Mouse (Mus musculus) forebrain, embryonic 15.5 days (tissue): ENCODE measurements around the gene Dcbld2. TPM values are rescaled to one million over a fixed set of nuclear protein-coding genes. Genes with fewer than 3 reads are reported as not detected.
A peak's percentile ranks its signal among the peaks of the same experiment; 100 is the strongest.

Source experiments
- ATAC-seq: fragments of 200-750 bp; cut with Nextera tagmentation; replicated peaks from 2 replicates; pipeline ENCODE4 v1.8.0; 2017; ENCODE audit warnings: mild to moderate bottlenecking, moderate TSS enrichment, moderate library complexity
- H3K27ac ChIP-seq: fragments of 300-500 bp; sonication (generic); replicated peaks from 2 replicates; pipeline ENCODE4 v1.5.1; 2015; ENCODE audit warnings: mild to moderate bottlenecking, inconsistent platforms
- H3K27me3 ChIP-seq: fragments of 300-500 bp; sonication (generic); 2 replicates; pipeline ENCODE4 v1.6.1; 2015; ENCODE audit warnings: inconsistent platforms
- H3K36me3 ChIP-seq: fragments of 300-500 bp; sonication (generic); 2 replicates; pipeline ENCODE4 v1.6.1; 2015; ENCODE audit warnings: mild to moderate bottlenecking, inconsistent platforms
- H3K4me1 ChIP-seq: fragments of 300-500 bp; sonication (generic); 2 replicates; pipeline ENCODE4 v1.6.1; 2015; ENCODE audit warnings: inconsistent platforms
- H3K4me2 ChIP-seq: fragments of 300-500 bp; sonication (generic); replicated peaks from 2 replicates; pipeline ENCODE4 v1.6.1; 2015; ENCODE audit warnings: mild to moderate bottlenecking, inconsistent platforms
- H3K4me3 ChIP-seq: fragments of 300-500 bp; sonication (generic); 2 replicates; pipeline ENCODE4 v1.5.1; 2015; ENCODE audit warnings: mild to moderate bottlenecking, inconsistent platforms
- H3K9ac ChIP-seq: fragments of 300-500 bp; sonication (generic); replicated peaks from 2 replicates; pipeline ENCODE4 v1.6.1; 2015; ENCODE audit warnings: mild to moderate bottlenecking, inconsistent platforms
- H3K9me3 ChIP-seq: fragments of 300-500 bp; sonication (generic); 2 replicates; pipeline ENCODE4 v1.6.1; 2016; ENCODE audit warnings: inconsistent platforms
- WGBS: fragments of 180-500 bp; shearing (Covaris S2); methylation state at CpG from one replicate; pipeline ENCODE4 v1.1.7; 2015; ENCODE audit warnings: mixed read lengths; 5-methylcytosine and 5-hydroxymethylcytosine counted together
- polyA plus RNA-seq: library from polyadenylated mRNA; unstranded; fragments of >200 nt; fragmentation: Nextera tagmentation; extraction: Ambion mirVana; gene quantifications from 2 replicates; pipeline ENCODE4 v1.2.1, GENCODE M21; 2015

Gene Dcbld2
- 5.0 and 6.2 TPM in 2 replicates for polyA plus RNA-seq

GRCm38 (mm10) chr16:58408062-58408486 is at the start of gene Dcbld2:
Dcbld2 (plus strand) TSS chr16:58408443.
- Histone ChIP-seq H3K9ac (peak within 1 kb of the TSS; percentile 75), H3K36me3 (no peaks in the 10 kb centered on the region), H3K9me3 (no peaks in the 10 kb centered on the region), H3K4me2 (peak within 1 kb of the TSS; percentile 53), H3K27me3 (no peaks in the 10 kb centered on the region), H3K4me3 (peak within 1 kb of the TSS; percentile 59), H3K4me1 (peaks cover 13% of the 10 kb centered on the region), H3K27ac (peak within 1 kb of the TSS; percentile 85)
- peak; percentile 100 for ATAC-seq
- under 1% methylated on average over 32 of the region's 32 CpGs for WGBS

- Histone ChIP-seq H3K27me3 (no peaks in the 10 kb centered on the region), H3K27ac (no peak overlapping the region), H3K9me3 (no peaks in the 10 kb centered on the region), H3K4me3 (no peak overlapping the region), H3K4me1 (no peaks in the 10 kb centered on the region), H3K9ac (no peak overlapping the region), H3K36me3 (no peaks in the 10 kb centered on the region), H3K4me2 (no peak overlapping the region)
- WGBS: 42% methylated on average over 1 of the region's 1 CpGs
- ATAC-seq: no peak
These were observed 31.1 kb upstream of the Dcbld2 start for GRCm38 (mm10) chr16:58377170-58377569.

- Histone ChIP-seq H3K27ac (no peak overlapping the region), H3K4me1 (no peaks in the 10 kb centered on the region), H3K9me3 (no peaks in the 10 kb centered on the region), H3K4me2 (no peak overlapping the region), H3K4me3 (no peak overlapping the region), H3K27me3 (no peaks in the 10 kb centered on the region), H3K36me3 (no peaks in the 10 kb centered on the region), H3K9ac (no peak overlapping the region)
- 71% methylated on average over 13 of the region's 13 CpGs for WGBS
- no peak for ATAC-seq
These were observed 30.3 kb upstream of the Dcbld2 start for GRCm38 (mm10) chr16:58377756-58378503.

GRCm38 (mm10) chr16:58386241-58386757 is 21.9 kb upstream of the Dcbld2 start:
- no peak overlapping the region for H3K27ac ChIP-seq
- H3K36me3 ChIP-seq: no peaks in the 10 kb centered on the region
- no peak overlapping the region for H3K4me2 ChIP-seq
- WGBS: 90% methylated on average over 4 of the region's 4 CpGs
- no peaks in the 10 kb centered on the region for H3K27me3 ChIP-seq
- H3K4me1 ChIP-seq: no peaks in the 10 kb centered on the region
- ATAC-seq: no peak
- H3K9ac ChIP-seq: no peak overlapping the region
- no peak overlapping the region for H3K4me3 ChIP-seq
- no peaks in the 10 kb centered on the region for H3K9me3 ChIP-seq

GRCm38 (mm10) chr16:58389143-58389755 is 19.0 kb upstream of the Dcbld2 start:
- Histone ChIP-seq H3K4me3 (no peak overlapping the region), H3K36me3 (no peaks in the 10 kb centered on the region), H3K27ac (no peak overlapping the region), H3K4me2 (no peak overlapping the region), H3K27me3 (no peaks in the 10 kb centered on the region), H3K9me3 (no peaks in the 10 kb centered on the region), H3K4me1 (no peaks in the 10 kb centered on the region), H3K9ac (no peak overlapping the region)
- 21% methylated on average over 7 of the region's 7 CpGs for WGBS
- ATAC-seq: no peak

- Histone ChIP-seq H3K9ac (no peak overlapping the region), H3K27me3 (no peaks in the 10 kb centered on the region), H3K4me3 (no peak overlapping the region), H3K4me1 (no peaks in the 10 kb centered on the region), H3K9me3 (no peaks in the 10 kb centered on the region), H3K27ac (no peak overlapping the region), H3K4me2 (no peak overlapping the region), H3K36me3 (no peaks in the 10 kb centered on the region)
- no peak for ATAC-seq
- 92% methylated on average over 3 of the region's 3 CpGs for WGBS
These were observed 15.2 kb upstream of the Dcbld2 start for GRCm38 (mm10) chr16:58393036-58393435.

GRCm38 (mm10) chr16:58394156-58394555 is 14.1 kb upstream of the Dcbld2 start:
- H3K4me3 ChIP-seq: no peak overlapping the region
- no peaks in the 10 kb centered on the region for H3K27me3 ChIP-seq
- H3K27ac ChIP-seq: no peak overlapping the region
- H3K9me3 ChIP-seq: no peaks in the 10 kb centered on the region
- WGBS: 90% methylated on average over 5 of the region's 5 CpGs
- H3K9ac ChIP-seq: no peak overlapping the region
- H3K4me2 ChIP-seq: no peak overlapping the region
- no peaks in the 10 kb centered on the region for H3K36me3 ChIP-seq
- ATAC-seq: no peak
- no peaks in the 10 kb centered on the region for H3K4me1 ChIP-seq

GRCm38 (mm10) chr16:58398604-58399003 is 9.6 kb upstream of the Dcbld2 start:
- no peak overlapping the region for H3K9ac ChIP-seq
- ATAC-seq: no peak
- WGBS: 87% methylated on average over 3 of the region's 3 CpGs
- H3K4me3 ChIP-seq: no peak overlapping the region
- H3K36me3 ChIP-seq: no peaks in the 10 kb centered on the region
- no peaks in the 10 kb centered on the region for H3K9me3 ChIP-seq
- H3K27me3 ChIP-seq: no peaks in the 10 kb centered on the region
- H3K27ac ChIP-seq: no peak overlapping the region
- no peak overlapping the region for H3K4me2 ChIP-seq
- H3K4me1 ChIP-seq: no peaks in the 10 kb centered on the region

GRCm38 (mm10) chr16:58401079-58401478 is 7.2 kb upstream of the Dcbld2 start:
- H3K36me3 ChIP-seq: no peaks in the 10 kb centered on the region
- no peak overlapping the region for H3K4me3 ChIP-seq
- no peak for ATAC-seq
- H3K27me3 ChIP-seq: no peaks in the 10 kb centered on the region
- H3K4me2 ChIP-seq: no peak overlapping the region
- no peak overlapping the region for H3K27ac ChIP-seq
- H3K9ac ChIP-seq: no peak overlapping the region
- H3K9me3 ChIP-seq: no peaks in the 10 kb centered on the region
- H3K4me1 ChIP-seq: no peaks in the 10 kb centered on the region
- 71% methylated on average over 2 of the region's 2 CpGs for WGBS

GRCm38 (mm10) chr16:58404665-58405064 is 3.6 kb upstream of the Dcbld2 start:
- H3K9me3 ChIP-seq: no peaks in the 10 kb centered on the region
- peaks cover 9% of the 10 kb centered on the region for H3K4me1 ChIP-seq
- no peak overlapping the region for H3K4me3 ChIP-seq
- no peak for ATAC-seq
- WGBS: 51% methylated on average over 7 of the region's 7 CpGs
- no peaks in the 10 kb centered on the region for H3K27me3 ChIP-seq
- no peak overlapping the region for H3K9ac ChIP-seq
- no peak overlapping the region for H3K4me2 ChIP-seq
- no peak overlapping the region for H3K27ac ChIP-seq
- H3K36me3 ChIP-seq: no peaks in the 10 kb centered on the region

- ATAC-seq: no peak
- H3K27me3 ChIP-seq: no peaks in the 10 kb centered on the region
- no peak overlapping the region for H3K4me3 ChIP-seq
- H3K4me1 ChIP-seq: peaks cover 13% of the 10 kb centered on the region
- H3K9me3 ChIP-seq: no peaks in the 10 kb centered on the region
- H3K9ac ChIP-seq: no peak overlapping the region
- H3K36me3 ChIP-seq: no peaks in the 10 kb centered on the region
- H3K4me2 ChIP-seq: no peak overlapping the region
- no peak overlapping the region for H3K27ac ChIP-seq
- WGBS: 84% methylated on average over 4 of the region's 4 CpGs
These were observed 3.0 kb upstream of the Dcbld2 start for GRCm38 (mm10) chr16:58405271-58405670.

GRCm38 (mm10) chr16:58408487-58409281 is 441 bp downstream of the Dcbld2 start:
- Histone ChIP-seq H3K9me3 (no peaks in the 10 kb centered on the region), H3K4me2 (peak overlapping the region; percentile 53), H3K4me3 (peak overlapping the region; percentile 59), H3K9ac (peak overlapping the region; percentile 75), H3K36me3 (no peaks in the 10 kb centered on the region), H3K27ac (peak overlapping the region; percentile 85), H3K4me1 (peaks cover 13% of the 10 kb centered on the region), H3K27me3 (no peaks in the 10 kb centered on the region)
- WGBS: under 1% methylated on average over 46 of the region's 89 CpGs
- ATAC-seq: peak; percentile 77
